Mouse (Mus musculus) ES-Bruce4 (cell line): Measurements from ENCODE around the gene Slit3.

Experiments used
- CTCF ChIP-seq: IDR thresholded peaks from one replicate; pipeline ENCODE4 v1.8.1; 2011; ENCODE audit warnings: low read depth, low read length
- EP300 ChIP-seq: IDR thresholded peaks from 2 replicates; pipeline ENCODE4 v1.6.1; 2011; ENCODE audit warnings: low read depth, low read length; ENCODE audit not compliant: insufficient read depth

GRCm38 (mm10) chr11:35612262-35612896 is 491.4 kb downstream of the Slit3 start:
- TF ChIP-seq CTCF (no peak), EP300 (no peak)
